Mouse (Mus musculus): ENCODE results near the gene Atp2b1. TPM values are rescaled to one million over a fixed set of nuclear protein-coding genes. Genes with fewer than 3 reads are reported as not detected.
A peak's percentile ranks its signal among the peaks of the same experiment; 100 is the strongest.

Gene Atp2b1
- polyA plus RNA-seq, 1 experiment from 2014 or later: 116 TPM

- no peak for ATAC-seq (ENCODE audit: low FRiP score, low read depth)
- Histone ChIP-seq H3K36me3 (no peaks in the 10 kb centered on the region), H3K27ac (replicated peaks) (no peak overlapping the region), H3K27me3 (no peaks in the 10 kb centered on the region), H3K9me3 (no peaks in the 10 kb centered on the region), H3K4me2 (replicated peaks) (no peak overlapping the region), H3K4me3 (no peak overlapping the region), H3K4me1 (no peaks in the 10 kb centered on the region), H3K9ac (replicated peaks) (no peak overlapping the region)
- 94% methylated on average over 4 of the region's 4 CpGs for WGBS
These were observed 22.8 kb upstream of the Atp2b1 start for GRCm38 (mm10) chr10:98891361-98891760.

- no peaks in the 10 kb centered on the region for H3K9me3 ChIP-seq
- H3K27me3 ChIP-seq: no peaks in the 10 kb centered on the region
- 92% methylated on average over 8 of the region's 8 CpGs for WGBS
These were observed 16.7 kb upstream of the Atp2b1 start for GRCm38 (mm10) chr10:98897507-98897906.

GRCm38 (mm10) chr10:98897913-98898748, 16.1 kb upstream of the Atp2b1 start:
- Histone ChIP-seq H3K27me3 (no peaks in the 10 kb centered on the region), H3K4me1 (no peaks in the 10 kb centered on the region), H3K36me3 (no peaks in the 10 kb centered on the region), H3K27ac (replicated peaks) (no peak overlapping the region), H3K4me2 (replicated peaks) (no peak overlapping the region), H3K9me3 (no peaks in the 10 kb centered on the region), H3K4me3 (no peak overlapping the region), H3K9ac (replicated peaks) (no peak overlapping the region)
- WGBS: 83% methylated on average over 4 of the region's 4 CpGs
- ATAC-seq (ENCODE audit: low FRiP score, low read depth): no peak

More at GRCm38 (mm10) chr10:98897507-98897906, 16.7 kb upstream of the Atp2b1 start:
- Histone ChIP-seq H3K27ac (replicated peaks) (no peak overlapping the region), H3K36me3 (no peaks in the 10 kb centered on the region), H3K4me3 (no peak overlapping the region), H3K9ac (replicated peaks) (no peak overlapping the region), H3K4me2 (replicated peaks) (no peak overlapping the region), H3K4me1 (no peaks in the 10 kb centered on the region)
- no peak for ATAC-seq (ENCODE audit: low FRiP score, low read depth)

DNA sequence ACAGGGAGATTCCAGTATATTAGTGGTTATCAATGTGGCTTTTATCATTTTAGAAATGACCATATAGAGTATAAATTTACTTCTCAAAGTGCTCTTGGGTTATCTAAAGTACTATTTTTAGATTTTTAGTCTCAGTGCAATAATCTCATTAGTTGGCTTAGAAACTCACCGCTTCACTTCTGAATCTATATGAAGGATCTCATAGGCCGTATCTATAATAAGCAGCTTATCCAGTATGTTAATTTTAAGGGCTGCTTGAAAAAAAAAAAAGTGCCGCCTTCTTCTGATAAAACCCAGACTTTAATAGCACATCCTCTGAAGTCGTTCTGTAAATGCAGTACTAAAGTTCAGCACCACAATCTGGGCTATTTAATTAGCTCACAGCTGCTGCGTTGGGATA, 12.7 kb upstream of the Atp2b1 start:
- H3K27ac ChIP-seq (replicated peaks): no peak overlapping the region

GRCm38 (mm10) chr10:98905987-98906386, 8.2 kb upstream of the Atp2b1 start:
- no peaks in the 10 kb centered on the region for H3K9me3 ChIP-seq
- no peak overlapping the region for H3K4me3 ChIP-seq
- H3K4me2 ChIP-seq (replicated peaks): no peak overlapping the region
- H3K27ac ChIP-seq (replicated peaks): no peak overlapping the region
- H3K27me3 ChIP-seq: no peaks in the 10 kb centered on the region
- H3K36me3 ChIP-seq: no peaks in the 10 kb centered on the region
- H3K9ac ChIP-seq (replicated peaks): no peak overlapping the region
- no peaks in the 10 kb centered on the region for H3K4me1 ChIP-seq
- ATAC-seq (ENCODE audit: low FRiP score, low read depth): no peak
- 91% methylated on average over 4 of the region's 4 CpGs for WGBS

More for the DNA sequence above, 12.7 kb upstream of the Atp2b1 start:
- ATAC-seq (ENCODE audit: low FRiP score, low read depth): no peak
- Histone ChIP-seq H3K4me2 (replicated peaks) (no peak overlapping the region), H3K4me1 (no peaks in the 10 kb centered on the region), H3K9ac (replicated peaks) (no peak overlapping the region), H3K36me3 (no peaks in the 10 kb centered on the region), H3K9me3 (no peaks in the 10 kb centered on the region), H3K27me3 (no peaks in the 10 kb centered on the region), H3K4me3 (no peak overlapping the region)
- 82% methylated on average over 5 of the region's 5 CpGs for WGBS

DNA sequence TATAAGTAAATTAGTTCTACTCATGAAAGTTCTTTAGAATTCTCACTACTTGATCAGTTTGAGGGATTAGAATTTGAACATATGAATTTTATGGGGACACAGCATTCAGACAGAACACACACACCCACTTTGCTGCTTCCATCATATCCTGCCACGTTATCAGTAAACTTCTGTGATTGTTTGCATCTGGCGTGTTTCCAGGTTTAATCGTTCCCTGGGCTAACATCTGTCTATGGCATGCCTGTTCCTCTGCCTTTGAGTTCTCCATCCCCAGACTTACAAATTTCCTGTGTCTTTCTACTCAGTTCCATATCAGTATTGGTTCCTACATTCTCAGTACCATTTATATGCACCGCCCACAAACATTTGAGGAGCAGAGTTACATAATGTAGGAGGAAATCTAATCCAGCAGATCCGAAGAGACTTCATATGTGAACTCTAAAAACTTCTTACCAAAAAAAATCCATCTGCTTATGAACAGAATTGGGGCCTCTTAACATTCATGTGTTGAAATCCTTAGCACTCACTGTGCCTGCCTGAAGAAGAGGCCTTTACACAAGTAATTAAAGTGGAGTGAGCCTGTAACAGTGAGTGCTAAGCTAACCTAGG, 7.2 kb upstream of the Atp2b1 start:
- H3K4me2 ChIP-seq (replicated peaks): no peak overlapping the region
- 88% methylated on average over 5 of the region's 5 CpGs for WGBS
- no peak for ATAC-seq (ENCODE audit: low FRiP score, low read depth)
- no peak overlapping the region for H3K27ac ChIP-seq (replicated peaks)
- H3K4me1 ChIP-seq: no peaks in the 10 kb centered on the region
- H3K9me3 ChIP-seq: no peaks in the 10 kb centered on the region
- H3K4me3 ChIP-seq: no peak overlapping the region
- H3K27me3 ChIP-seq: no peaks in the 10 kb centered on the region
- H3K36me3 ChIP-seq: no peaks in the 10 kb centered on the region
- H3K9ac ChIP-seq (replicated peaks): no peak overlapping the region

GRCm38 (mm10) chr10:98913610-98913960, 621 bp upstream of the Atp2b1 start:
- no peaks in the 10 kb centered on the region for H3K36me3 ChIP-seq
- H3K27ac ChIP-seq (replicated peaks): peak overlapping the region; percentile 99
- H3K4me1 ChIP-seq: peaks cover 11% of the 10 kb centered on the region
- H3K4me2 ChIP-seq (replicated peaks): peak overlapping the region; percentile 86
- no peaks in the 10 kb centered on the region for H3K27me3 ChIP-seq
- H3K9ac ChIP-seq (replicated peaks): peak overlapping the region; percentile 66
- peak overlapping the region; percentile 97 for H3K4me3 ChIP-seq
- no peaks in the 10 kb centered on the region for H3K9me3 ChIP-seq
- no peak for ATAC-seq (ENCODE audit: low FRiP score, low read depth)
- WGBS: under 1% methylated on average over 19 of the region's 19 CpGs

DNA sequence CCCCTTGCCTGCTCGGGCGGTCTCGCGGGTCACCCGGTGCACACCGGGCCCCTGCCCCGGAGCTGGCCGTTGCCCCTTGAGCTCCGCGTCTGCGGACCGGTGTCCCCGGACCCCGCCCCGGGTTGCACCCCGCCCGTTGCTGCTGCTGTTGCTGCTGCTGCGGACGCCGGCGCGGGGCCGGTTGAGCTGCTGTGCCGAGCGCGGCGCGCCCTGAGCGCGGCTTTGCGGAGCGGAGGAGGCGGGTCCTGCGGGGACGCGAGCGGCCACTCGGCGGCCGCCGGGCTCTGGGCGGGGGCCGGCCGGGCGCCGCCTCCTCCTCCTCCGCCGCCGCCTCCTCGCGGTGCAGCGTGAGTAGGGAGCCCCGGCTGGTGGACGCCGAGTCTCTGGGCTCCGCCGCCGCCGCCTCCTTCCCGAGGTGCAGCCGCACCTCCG, 620 bp downstream of the Atp2b1 start:
- under 1% methylated on average over 49 of the region's 62 CpGs for WGBS
- Histone ChIP-seq H3K27me3 (no peaks in the 10 kb centered on the region), H3K9me3 (no peaks in the 10 kb centered on the region), H3K4me3 (peak overlapping the region; percentile 97), H3K27ac (replicated peaks) (peak overlapping the region; percentile 99), H3K9ac (replicated peaks) (peak overlapping the region; percentile 95), H3K36me3 (no peaks in the 10 kb centered on the region), H3K4me1 (peaks cover 11% of the 10 kb centered on the region), H3K4me2 (replicated peaks) (peak overlapping the region; percentile 86)
- peak; percentile 76 for ATAC-seq (ENCODE audit: low FRiP score, low read depth)

GRCm38 (mm10) chr10:98915398-98915931, 1.3 kb downstream of the Atp2b1 start:
- peak; percentile 2 for ATAC-seq (ENCODE audit: low FRiP score, low read depth)
- H3K9me3 ChIP-seq: no peaks in the 10 kb centered on the region
- H3K27ac ChIP-seq (replicated peaks): peak overlapping the region; percentile 99
- H3K36me3 ChIP-seq: no peaks in the 10 kb centered on the region
- H3K27me3 ChIP-seq: no peaks in the 10 kb centered on the region
- peak overlapping the region; percentile 95 for H3K9ac ChIP-seq (replicated peaks)
- peak overlapping the region; percentile 86 for H3K4me2 ChIP-seq (replicated peaks)
- 2% methylated on average over 24 of the region's 54 CpGs for WGBS
- peak overlapping the region; percentile 97 for H3K4me3 ChIP-seq
- H3K4me1 ChIP-seq: peaks cover 11% of the 10 kb centered on the region

GRCm38 (mm10) chr10:98916011-98916780, 2.0 kb downstream of the Atp2b1 start:
- Histone ChIP-seq H3K27me3 (no peaks in the 10 kb centered on the region), H3K27ac (replicated peaks) (0 out of 2 replicates have a peak overlapping the region, but pooled peaks have one; percentile 30), H3K4me1 (peaks cover 11% of the 10 kb centered on the region), H3K9me3 (no peaks in the 10 kb centered on the region), H3K4me2 (replicated peaks) (peak overlapping the region; percentile 86), H3K36me3 (no peaks in the 10 kb centered on the region), H3K9ac (replicated peaks) (peak overlapping the region; percentile 95), H3K4me3 (peak overlapping the region; percentile 97)
- 9% methylated on average over 21 of the region's 22 CpGs for WGBS
- no peak for ATAC-seq (ENCODE audit: low FRiP score, low read depth)

DNA sequence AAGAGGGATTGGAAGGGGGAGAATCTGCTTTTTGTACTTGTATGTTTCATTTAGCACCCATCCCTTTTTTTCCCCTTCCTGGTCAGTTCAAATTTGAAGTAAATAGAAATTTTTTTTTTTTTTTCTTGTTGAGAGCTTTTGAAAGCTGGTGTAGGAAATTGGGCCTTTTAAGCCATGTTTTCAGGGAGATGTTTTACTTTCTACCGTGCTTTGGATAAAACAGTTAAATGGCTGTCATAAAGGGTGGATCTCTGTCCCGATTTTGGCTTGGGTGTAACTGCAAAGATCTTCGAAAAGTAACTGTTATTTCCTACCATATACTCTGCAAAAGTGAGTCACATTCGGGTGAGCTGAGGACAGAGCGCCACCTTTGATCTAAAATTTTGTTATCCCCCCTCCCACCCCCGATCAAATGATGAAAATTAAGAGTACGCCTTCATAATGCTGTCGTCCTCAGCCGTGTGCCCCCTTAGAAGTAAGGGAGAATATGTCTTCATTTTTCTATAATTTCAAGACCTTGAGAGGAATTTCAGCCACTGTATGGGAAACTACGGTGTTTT, 2.7 kb downstream of the Atp2b1 start:
- no peak overlapping the region for H3K9ac ChIP-seq (replicated peaks)

More for the DNA sequence above, 2.7 kb downstream of the Atp2b1 start:
- 77% methylated on average over 10 of the region's 10 CpGs for WGBS
- Histone ChIP-seq H3K9me3 (no peaks in the 10 kb centered on the region), H3K4me1 (peaks cover 11% of the 10 kb centered on the region), H3K27me3 (no peaks in the 10 kb centered on the region), H3K4me2 (replicated peaks) (peak overlapping the region; percentile 86), H3K36me3 (no peaks in the 10 kb centered on the region), H3K27ac (replicated peaks) (no peak overlapping the region), H3K4me3 (peak overlapping the region; percentile 97)
- ATAC-seq (ENCODE audit: low FRiP score, low read depth): no peak
